Mouse (Mus musculus) cerebellum, postnatal 10 days (tissue): ENCODE measurements around the gene Gm12888.
"Not testable (repeated sequence)": the region's sequence is repeated elsewhere in the genome, so short reads cannot be mapped to it uniquely, and the experiment has no call there.

Experiments used
- DNase-seq, 2 experiments: peaks; one replicate each; pipeline ENCODE4 v3.0.0; 2021; ENCODE audit warnings: mixed read lengths in 2 of 2

Gene Gm12888

GRCm38 (mm10) chr4:121324817-121325216 lies at the start of gene Gm12888:
Gm12888 (minus strand) TSS chr4:121324917.
- not testable (repeated sequence) for DNase-seq
